Mouse (Mus musculus): Measurements from ENCODE around the gene Arsb.

GRCm38 (mm10) chr13:93839721-93840120 lies 68.3 kb downstream of the Arsb start:
- TF ChIP-seq CTCF (IDR thresholded peaks at IDR 0.05; ENCODE audit: borderline replicate concordance, insufficient read depth, low read length) (no peak), POLR2A (IDR thresholded peaks at IDR 0.05; ENCODE audit: low read depth, low read length) (no peak)
